Mouse (Mus musculus) kidney, adult 2 months (tissue): Measurements from ENCODE around the gene Usp33.

Experiments used
- CTCF ChIP-seq: fragments of 200-500 bp; conservative IDR thresholded peaks from 2 replicates; pipeline ENCODE4 v1.5.1; 2011; ENCODE audit warnings: low read depth, mild to moderate bottlenecking, control low read depth, low read length, moderate library complexity, mixed read lengths; ENCODE audit not compliant: insufficient read depth, insufficient read length
- POLR2A ChIP-seq: fragments of 200-500 bp; IDR thresholded peaks from one replicate; pipeline ENCODE4 v1.6.1; 2011; ENCODE audit warnings: low read depth, low read length, control low read depth

DNA sequence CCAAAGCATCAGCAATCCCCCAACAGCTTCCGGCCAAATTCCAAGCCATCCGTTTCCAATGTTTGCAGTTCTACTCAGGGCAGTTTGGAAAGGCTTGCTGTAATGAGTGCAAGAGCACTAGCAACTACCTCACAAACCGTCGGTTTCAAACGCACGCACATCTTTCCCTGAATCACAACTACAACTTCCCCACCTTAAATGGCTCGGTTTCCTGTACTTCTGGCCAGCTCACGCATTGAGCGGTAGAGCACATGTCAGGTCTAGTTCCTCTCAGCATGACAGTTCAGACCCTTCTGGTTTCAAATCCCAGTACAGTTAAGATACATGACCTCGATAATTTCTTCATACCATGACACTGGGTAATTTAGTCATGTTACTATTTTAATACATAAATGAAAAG, 12.6 kb upstream of the Usp33 start:
- no peak for TF ChIP-seq CTCF
- no peak for TF ChIP-seq POLR2A
